Mouse (Mus musculus) MEL (cell line): ENCODE data around the gene Atl3. TPM values are rescaled to one million over a fixed set of nuclear protein-coding genes. Genes with fewer than 3 reads are reported as not detected.
A peak's percentile ranks its signal among the peaks of the same experiment; 100 is the strongest.

ENCODE experiments used
- DNase-seq: peaks from one replicate; pipeline ENCODE4 v3.0.0; 2011; ENCODE audit warnings: low read depth, low spot score
- H3K27ac ChIP-seq: 2 replicates; pipeline ENCODE4 v1.5.1; 2012; ENCODE audit warnings: low read depth, mild to moderate bottlenecking, control low read depth, low read length, moderate library complexity; ENCODE audit not compliant: control insufficient read depth
- H3K27me3 ChIP-seq, 2 experiments: fragments of 150-350 bp in 1 of 2; sonication (generic) in 1 of 2; 2 replicates each; pipeline ENCODE4 v1.6.1; 2012; ENCODE audit warnings: low read length in 2 of 2, mild to moderate bottlenecking in 2 of 2, improper control_type of control experiment in 1 of 2, moderate library complexity in 1 of 2; ENCODE audit not compliant: insufficient read depth in 2 of 2, control insufficient read depth in 1 of 2
- H3K36me3 ChIP-seq, 2 experiments: 2 replicates each; pipeline ENCODE4 v1.6.1; 2012 to 2014; ENCODE audit warnings: low read length in 2 of 2, improper control_type of control experiment in 1 of 2, inconsistent platforms in 1 of 2, mild to moderate bottlenecking in 1 of 2; ENCODE audit not compliant: insufficient read depth in 2 of 2, control insufficient read depth in 1 of 2
- H3K4me1 ChIP-seq, 2 experiments: fragments of 150-350 bp in 1 of 2; sonication (generic) in 1 of 2; 2 replicates each; pipeline ENCODE4 v1.6.1; 2012; ENCODE audit warnings: low read length in 2 of 2, improper control_type of control experiment in 1 of 2, mild to moderate bottlenecking in 1 of 2; ENCODE audit not compliant: insufficient read depth in 2 of 2, control insufficient read depth in 1 of 2
- H3K4me3 ChIP-seq, 2 experiments: fragments of 150-350 bp in 1 of 2; sonication (generic) in 1 of 2; 2 replicates each; pipeline ENCODE4 v1.5.1; 2012; ENCODE audit warnings: low read depth in 2 of 2, low read length in 2 of 2, mild to moderate bottlenecking in 2 of 2, moderate library complexity in 2 of 2, control low read depth in 1 of 2, improper control_type of control experiment in 1 of 2; ENCODE audit not compliant: control insufficient read depth in 1 of 2, insufficient read depth in 1 of 2
- H3K79me2 ChIP-seq: 2 replicates; pipeline ENCODE4 v1.6.1; 2012; ENCODE audit warnings: mild to moderate bottlenecking, low read length, moderate library complexity; ENCODE audit not compliant: control insufficient read depth, poor library complexity, insufficient read depth
- H3K9ac ChIP-seq: 2 replicates; pipeline ENCODE4 v1.6.1; 2012; ENCODE audit warnings: low read depth, mild to moderate bottlenecking, control low read depth, low read length, moderate library complexity; ENCODE audit not compliant: control insufficient read depth, poor library complexity, severe bottlenecking
- H3K9me3 ChIP-seq: fragments of 150-350 bp; sonication (generic); replicated peaks from 2 replicates; pipeline ENCODE4 v1.6.1; 2012; ENCODE audit warnings: mild to moderate bottlenecking, low read length, improper control_type of control experiment, moderate library complexity; ENCODE audit not compliant: insufficient read depth
- CHD1 ChIP-seq: IDR thresholded peaks from 2 replicates; pipeline ENCODE4 v1.6.1; 2012; ENCODE audit warnings: low read depth, mild to moderate bottlenecking, inconsistent platforms, low read length, improper control_type of control experiment
- CHD2 ChIP-seq: IDR thresholded peaks from 2 replicates; pipeline ENCODE4 v1.6.1; 2011; ENCODE audit warnings: low read length, improper control_type of control experiment
- CTCF ChIP-seq, 3 experiments: IDR thresholded peaks in 2 of 3; conservative IDR thresholded peaks in 1 of 3; 2 replicates each; pipeline ENCODE4 v1.5.1; 2011 to 2012; ENCODE audit warnings: low read length in 3 of 3, low read depth in 2 of 3, mild to moderate bottlenecking in 2 of 3, improper control_type of control experiment in 1 of 3, inconsistent platforms in 1 of 3, mixed read lengths in 1 of 3, moderate library complexity in 1 of 3; ENCODE audit not compliant: control insufficient read depth in 1 of 3, insufficient read depth in 1 of 3, poor library complexity in 1 of 3, severe bottlenecking in 1 of 3
- ELF1 ChIP-seq: IDR thresholded peaks from 2 replicates; pipeline ENCODE4 v1.6.1; 2014; ENCODE audit warnings: low read depth, mild to moderate bottlenecking, inconsistent platforms, low read length, improper control_type of control experiment, moderate library complexity
- EP300 ChIP-seq, 2 experiments: IDR thresholded peaks; 2 replicates each; pipeline ENCODE4 v1.6.1; 2011; ENCODE audit warnings: improper control_type of control experiment in 2 of 2, low read length in 2 of 2, low read depth in 1 of 2, mild to moderate bottlenecking in 1 of 2
- GATA1 ChIP-seq: IDR thresholded peaks from 2 replicates; pipeline ENCODE4 v1.6.1; 2011; ENCODE audit warnings: low read depth, low read length, improper control_type of control experiment
- HCFC1 ChIP-seq: IDR thresholded peaks from 2 replicates; pipeline ENCODE4 v1.6.1; 2012; ENCODE audit warnings: low read depth, mild to moderate bottlenecking, inconsistent platforms, low read length, improper control_type of control experiment, moderate library complexity
- MAZ ChIP-seq: IDR thresholded peaks from 2 replicates; pipeline ENCODE4 v1.6.1; 2012; ENCODE audit warnings: low read depth, mild to moderate bottlenecking, inconsistent platforms, low read length, improper control_type of control experiment
- MEF2A ChIP-seq: IDR thresholded peaks from 2 replicates; pipeline ENCODE4 v1.6.1; 2014; ENCODE audit warnings: low read depth, mild to moderate bottlenecking, inconsistent platforms, low read length, improper control_type of control experiment; ENCODE audit not compliant: poor library complexity, insufficient replicate concordance, severe bottlenecking; ENCODE audit errors: extremely low read depth
- MXI1 ChIP-seq: IDR thresholded peaks from 2 replicates; pipeline ENCODE4 v1.6.1; 2011; ENCODE audit warnings: mild to moderate bottlenecking, low read depth, low read length, improper control_type of control experiment
- MYC ChIP-seq: IDR thresholded peaks from 2 replicates; pipeline ENCODE4 v1.6.1; 2011; ENCODE audit warnings: low read depth, mild to moderate bottlenecking, low read length, improper control_type of control experiment, moderate library complexity
- RCOR1 ChIP-seq: IDR thresholded peaks from 2 replicates; pipeline ENCODE4 v1.6.1; 2012; ENCODE audit warnings: low read depth, mild to moderate bottlenecking, inconsistent platforms, low read length, improper control_type of control experiment
- TAL1 ChIP-seq: IDR thresholded peaks from 2 replicates; pipeline ENCODE4 v1.6.1; 2012; ENCODE audit warnings: mild to moderate bottlenecking, inconsistent platforms, low read length, moderate library complexity, mixed read lengths
- UBTF ChIP-seq: IDR thresholded peaks from 2 replicates; pipeline ENCODE4 v1.6.1; 2012; ENCODE audit warnings: low read depth, mild to moderate bottlenecking, inconsistent platforms, low read length, improper control_type of control experiment, moderate library complexity, borderline replicate concordance; ENCODE audit not compliant: insufficient read depth
- USF1 ChIP-seq: IDR thresholded peaks from 2 replicates; pipeline ENCODE4 v1.6.1; 2014; ENCODE audit warnings: low read depth, mild to moderate bottlenecking, inconsistent platforms, low read length, improper control_type of control experiment, moderate library complexity
- USF2 ChIP-seq, 2 experiments: IDR thresholded peaks; 2 replicates each; pipeline ENCODE4 v1.6.1; 2011 to 2012; ENCODE audit warnings: improper control_type of control experiment in 2 of 2, low read length in 2 of 2, borderline replicate concordance in 1 of 2, inconsistent platforms in 1 of 2, low read depth in 1 of 2, mild to moderate bottlenecking in 1 of 2; ENCODE audit not compliant: insufficient read depth in 1 of 2
- ZC3H11A ChIP-seq: IDR thresholded peaks from 2 replicates; pipeline ENCODE4 v1.6.1; 2012; ENCODE audit warnings: low read depth, mild to moderate bottlenecking, inconsistent platforms, low read length, improper control_type of control experiment
- ZKSCAN1 ChIP-seq: IDR thresholded peaks from 2 replicates; pipeline ENCODE4 v1.6.1; 2012; ENCODE audit warnings: low read depth, mild to moderate bottlenecking, inconsistent platforms, low read length, improper control_type of control experiment, moderate library complexity
- ZNF384 ChIP-seq: IDR thresholded peaks from 2 replicates; pipeline ENCODE4 v1.6.1; 2012; ENCODE audit warnings: low read depth, mild to moderate bottlenecking, inconsistent platforms, low read length, improper control_type of control experiment
- polyA plus RNA-seq, 2 experiments: library from polyadenylated mRNA; stranded (reverse) in 1 of 2; unstranded in 1 of 2; fragments of >175 nt in 1 of 2; fragments of >200 nt in 1 of 2; gene quantifications; 2 replicates each; pipeline versions ENCODE4 v1.2.1 to v1.2.4; 2012; ENCODE audit warnings: low replicate concordance in 2 of 2, low read depth in 1 of 2; ENCODE audit not compliant: insufficient read length in 2 of 2, insufficient read depth in 1 of 2, missing spikeins in 1 of 2
- total RNA-seq: library from RNA; depleted of rRNA; stranded (reverse); fragments of 300-350 nt; gene quantifications from 2 replicates; pipeline ENCODE4 v1.2.3, GENCODE M21; 2012

Gene Atl3
- total and polyA plus RNA-seq, 3 experiments = 15.3 to 16.4 TPM; not detected in 1

DNA sequence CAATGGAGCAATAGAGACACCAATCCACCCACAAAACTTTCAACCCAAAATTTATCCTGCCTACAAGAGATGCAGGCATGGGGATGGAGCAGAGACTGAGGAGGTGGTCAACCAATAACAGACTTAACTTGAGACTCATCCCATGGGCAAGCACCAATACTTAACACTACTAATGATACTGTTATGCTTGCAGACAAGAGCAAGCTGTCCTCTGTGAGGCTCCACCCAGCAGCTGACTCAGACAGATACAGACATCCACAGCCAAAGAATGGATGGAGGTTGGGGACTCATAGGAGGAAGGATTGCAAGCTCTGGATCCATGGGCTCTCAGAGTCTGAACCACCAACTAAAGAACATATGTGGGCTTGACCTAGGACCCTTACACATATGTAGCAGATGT, 59.6 kb downstream of the Atl3 start:
- H3K27me3 ChIP-seq = no peaks in the 10 kb centered on the region
- TF ChIP-seq MYC (no peak), ZC3H11A (no peak), MAZ (no peak), EP300 (IDR thresholded peaks at IDR 0.05; ENCODE audit: low read depth in 1 of 2, low read length in 2 of 2) (no peak; a peak in 1 of 4 replicates), MEF2A (no peak), UBTF (no peak), CHD1 (no peak), ZNF384 (no peak), ELF1 (no peak)
- peaks cover 3% of the 10 kb centered on the region; the same call in 1 of the 2 replicates for H3K79me2 ChIP-seq
- peak; percentile 27 for DNase-seq
- no peak overlapping the region for H3K4me3 ChIP-seq
- H3K4me1 ChIP-seq = peaks cover 21 to 25% of the 10 kb centered on the region in 2 experiments
- H3K27ac ChIP-seq = no peak overlapping the region
- peaks cover 0 to 22% of the 10 kb centered on the region in 2 experiments; a peak in 2 of 4 replicates for H3K36me3 ChIP-seq
- H3K9me3 ChIP-seq = no peaks in the 10 kb centered on the region
- H3K9ac ChIP-seq = no peak overlapping the region

DNA sequence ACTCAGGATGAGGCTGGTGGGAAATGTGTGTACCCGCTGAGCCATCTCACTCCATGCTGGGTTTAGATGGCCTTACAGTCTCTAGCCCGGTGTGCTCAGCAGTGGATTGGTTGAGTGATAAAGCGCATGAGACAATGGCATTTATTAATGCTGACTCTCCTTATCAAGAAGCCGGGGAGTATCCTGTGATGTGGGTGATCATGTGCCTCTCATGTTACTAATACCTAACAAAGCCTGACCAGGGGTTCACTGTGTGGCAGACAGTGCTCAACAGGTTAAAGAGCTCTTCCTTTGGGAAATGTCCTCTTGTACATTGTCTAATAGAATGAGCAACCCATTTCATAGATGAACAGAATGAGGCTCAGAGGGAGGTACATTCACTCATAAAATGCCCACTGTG, 61.0 kb downstream of the Atl3 start:
- Histone ChIP-seq H3K36me3 (peaks cover 0 to 17% of the 10 kb centered on the region in 2 experiments; a peak in 2 of 4 replicates), H3K27me3 (no peaks in the 10 kb centered on the region), H3K4me1 (peaks cover 18 to 25% of the 10 kb centered on the region in 2 experiments), H3K9ac (no peak overlapping the region), H3K9me3 (no peaks in the 10 kb centered on the region), H3K27ac (no peak overlapping the region), H3K79me2 (peaks cover 3% of the 10 kb centered on the region; the same call in 1 of the 2 replicates), H3K4me3 (no peak overlapping the region)
- no peak for DNase-seq
- no peak for TF ChIP-seq MEF2A
- TF ChIP-seq USF1 = peak; percentile 61; the same call in 1 of the 2 replicates
- no peak for TF ChIP-seq CTCF (IDR thresholded peaks at IDR 0.05 in 2 of 3, conservative IDR thresholded peaks at IDR 0.05 in 1 of 3; ENCODE audit: control insufficient read depth in 1 of 3, insufficient read depth in 1 of 3, low read depth in 2 of 3, low read length in 3 of 3, poor library complexity in 1 of 3, severe bottlenecking in 1 of 3)

DNA sequence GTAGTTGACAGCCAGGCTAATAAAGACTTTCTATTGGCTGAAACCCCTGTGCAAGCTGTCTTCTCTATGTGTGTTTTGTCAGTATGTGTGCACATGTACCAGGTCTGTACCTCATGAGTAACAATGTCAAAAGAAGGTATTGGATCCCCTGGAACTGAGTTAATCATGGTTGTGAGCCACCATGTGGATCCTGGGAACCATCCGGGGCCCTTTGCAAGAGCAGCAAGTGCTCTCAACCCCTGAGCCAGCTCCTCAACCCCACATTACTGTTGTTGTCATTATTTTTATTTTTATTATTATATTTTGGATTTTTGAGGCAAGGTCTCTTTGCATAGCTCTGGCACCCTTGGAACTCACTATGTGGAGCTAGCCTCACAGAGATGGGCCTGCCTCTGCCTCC, 62.8 kb downstream of the Atl3 start:
- Histone ChIP-seq H3K4me3 (peak overlapping the region in 1 of 2 experiments; percentile 33; a peak in 2 of 4 replicates), H3K9me3 (no peaks in the 10 kb centered on the region), H3K4me1 (peaks cover 15 to 24% of the 10 kb centered on the region in 2 experiments), H3K79me2 (peaks cover 3% of the 10 kb centered on the region; the same call in 1 of the 2 replicates), H3K9ac (no peak overlapping the region), H3K36me3 (peaks cover 0 to 13% of the 10 kb centered on the region in 2 experiments; a peak in 2 of 4 replicates), H3K27me3 (no peaks in the 10 kb centered on the region), H3K27ac (no peak overlapping the region)
- no peak for DNase-seq
- TF ChIP-seq ZC3H11A = no peak
- TF ChIP-seq MXI1 = no peak
- no peak for TF ChIP-seq HCFC1
- no peak for TF ChIP-seq CHD2
- no peak for TF ChIP-seq RCOR1
- TF ChIP-seq ZKSCAN1 = no peak
- TF ChIP-seq GATA1 = no peak
- TF ChIP-seq USF2 (IDR thresholded peaks at IDR 0.05; ENCODE audit: borderline replicate concordance in 1 of 2, insufficient read depth in 1 of 2, low read depth in 1 of 2, low read length in 2 of 2) = no peak
- TF ChIP-seq TAL1 = no peak
